8 mouse cellular contexts compared by ENCODE assay signal in the genomic region with DNA sequence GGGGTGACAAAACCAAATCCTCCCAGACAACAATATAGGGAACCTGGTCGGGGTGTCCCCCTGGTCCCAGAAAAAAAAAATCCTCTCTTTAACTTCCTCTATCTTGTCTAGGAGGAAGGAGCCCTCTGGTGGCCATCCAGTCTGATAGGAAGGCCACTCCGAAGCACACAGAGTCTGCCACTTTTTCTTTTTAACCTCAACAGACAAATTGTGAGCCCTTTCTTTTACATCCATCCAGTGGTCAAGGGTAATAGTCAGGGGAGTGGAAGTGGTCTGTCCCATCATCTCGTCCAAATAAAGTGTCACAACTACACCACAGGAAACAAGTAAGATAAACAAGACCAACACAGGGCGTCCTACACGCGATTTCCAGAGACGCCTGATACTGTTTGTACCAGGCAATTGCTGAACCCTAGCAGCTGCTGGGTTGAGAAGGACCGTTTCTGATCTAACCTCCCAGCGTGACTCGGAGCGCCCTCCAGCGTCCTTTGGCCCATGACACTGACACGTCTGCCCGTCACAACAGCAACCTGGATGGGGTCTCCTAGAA. TPM values are rescaled to one million over a fixed set of nuclear protein-coding genes. Genes with fewer than 3 reads are reported as not detected.
A peak's percentile ranks its signal among the peaks of the same experiment; 100 is the strongest.
DNase-seq lines count a peak whose midpoint lies in the region; ATAC-seq and TF ChIP-seq lines count a peak whose summit lies in the region.

No protein-coding gene starts in this region.

- WGBS in heart, adult 2 months = 61% methylated on average over 14 of the region's 14 CpGs
- WGBS in heart, embryonic 12.5 days = 76% methylated on average over 14 of the region's 14 CpGs
- 68% methylated on average over 14 of the region's 14 CpGs for WGBS in stomach, embryonic 16.5 days

- no peak overlapping the region for H3K27ac ChIP-seq in heart, adult 2 months
- no peak overlapping the region for H3K27ac ChIP-seq in heart, embryonic 12.5 days (ENCODE audit: poor library complexity, severe bottlenecking)
- H3K27ac ChIP-seq in stomach, embryonic 16.5 days (ENCODE audit: low read length) = peak overlapping the region; percentile 90; the same call in 1 of the 2 replicates

- H3K79me2 ChIP-seq in heart, adult 2 months (replicated peaks; ENCODE audit: control insufficient read depth, insufficient read depth, low read length) = no peaks in the 10 kb centered on the region

- no peaks in the 10 kb centered on the region for H3K36me3 ChIP-seq in heart, adult 2 months (ENCODE audit: control insufficient read depth, insufficient read depth, low read length)
- H3K36me3 ChIP-seq in heart, embryonic 12.5 days = no peaks in the 10 kb centered on the region
- no peaks in the 10 kb centered on the region for H3K36me3 ChIP-seq in stomach, embryonic 16.5 days (ENCODE audit: control insufficient read depth, insufficient read depth, low read length)

- no peak overlapping the region for H3K4me2 ChIP-seq in heart, embryonic 12.5 days
- no peak overlapping the region for H3K4me2 ChIP-seq in stomach, embryonic 16.5 days (ENCODE audit: low read depth, low read length)

- intact Hi-C loops in heart, adult 2 months (cut with DNase I) = no loop called here

- DNase-seq in heart, adult 2 months = peak; percentile 19 to 41
- DNase-seq in testis, postnatal 10 days (ENCODE audit: low spot score) = peak; percentile 65
- no peak for DNase-seq in testis, postnatal 14 days (ENCODE audit: low spot score)
- peak; percentile 32 to 70 for DNase-seq in kidney, postnatal 36 days
- no peak for DNase-seq in frontal cortex, postnatal 25 days (ENCODE audit: low spot score in 2 of 2)
- no peak for DNase-seq in thymus, postnatal 4 days

- no peak overlapping the region for H3K9ac ChIP-seq in heart, adult 2 months (ENCODE audit: low read depth, low read length)
- H3K9ac ChIP-seq in heart, embryonic 12.5 days = no peak overlapping the region
- H3K9ac ChIP-seq in stomach, embryonic 16.5 days (ENCODE audit: low read length) = no peak overlapping the region

- ATAC-seq in heart, embryonic 12.5 days (ENCODE audit: insufficient number of reproducible peaks, low FRiP score) = no peak
- no peak for ATAC-seq in stomach, embryonic 16.5 days (ENCODE audit: insufficient read depth, low FRiP score)

- H3K4me3 ChIP-seq in heart, adult 2 months = no peak overlapping the region
- H3K4me3 ChIP-seq in heart, embryonic 12.5 days = no peak overlapping the region
- H3K4me3 ChIP-seq in stomach, embryonic 16.5 days (replicated peaks; ENCODE audit: low read length) = no peak overlapping the region

- no peaks in the 10 kb centered on the region for H3K9me3 ChIP-seq in heart, embryonic 12.5 days (replicated peaks)
- no peaks in the 10 kb centered on the region for H3K9me3 ChIP-seq in stomach, embryonic 16.5 days (replicated peaks; ENCODE audit: control insufficient read depth, low read length)

- no peaks in the 10 kb centered on the region for H3K4me1 ChIP-seq in heart, adult 2 months (ENCODE audit: control insufficient read depth, insufficient read depth, low read length)
- no peaks in the 10 kb centered on the region for H3K4me1 ChIP-seq in heart, embryonic 12.5 days (replicated peaks)
- peaks cover 16% of the 10 kb centered on the region for H3K4me1 ChIP-seq in stomach, embryonic 16.5 days (ENCODE audit: control insufficient read depth, insufficient read depth, low read length)

- TF ChIP-seq CTCF in heart, adult 2 months (IDR thresholded peaks at IDR 0.05) = peak; percentile 54

- no peaks in the 10 kb centered on the region for H3K27me3 ChIP-seq in heart, adult 2 months (ENCODE audit: control insufficient read depth, insufficient read depth, low read length)
- no peaks in the 10 kb centered on the region for H3K27me3 ChIP-seq in heart, embryonic 12.5 days (replicated peaks)
- no peaks in the 10 kb centered on the region for H3K27me3 ChIP-seq in stomach, embryonic 16.5 days (ENCODE audit: control insufficient read depth, insufficient read depth, low read length)

- TF ChIP-seq POLR2A in heart, adult 2 months (IDR thresholded peaks at IDR 0.05; ENCODE audit: insufficient read depth, low read depth, low read length) = no peak

- no peak for TF ChIP-seq EP300 in heart, adult 2 months (IDR thresholded peaks at IDR 0.05; ENCODE audit: insufficient read depth, low read depth, low read length)

RNA-seq across cellular contexts. Expression of a gene that starts 1.4 kb away (rescaled TPM):
- total RNA-seq in heart, adult 2 months (2021) = 1 to 10 TPM; 1.8 to 2.1 TPM
- 1.3 and 2.2 TPM in 2 replicates for polyA plus RNA-seq in heart, adult 2 months (2012; rRNA removed)
- polyA plus RNA-seq in heart, embryonic 12.5 days (2016; fragmentation: Nextera tagmentation; extraction: Ambion mirVana) = 0.28 and 0.41 TPM in 2 replicates
- 3.2 and 3.5 TPM in 2 replicates for polyA plus RNA-seq in stomach, embryonic 16.5 days (2015; fragmentation: Nextera tagmentation; extraction: Ambion mirVana)

RNA-seq across cellular contexts. Expression of a gene that starts 10.6 kb away (rescaled TPM):
- 1 to 10 TPM; 1.0 to 1.7 TPM for total RNA-seq in heart, adult 2 months (2021)
- 0.47 TPM in 1 of 2 replicates, not detected in the other for polyA plus RNA-seq in heart, adult 2 months (2012; rRNA removed)
- polyA plus RNA-seq in heart, embryonic 12.5 days (2016; fragmentation: Nextera tagmentation; extraction: Ambion mirVana) = 0.82 TPM in 1 of 2 replicates, not detected in the other
- polyA plus RNA-seq in stomach, embryonic 16.5 days (2015; fragmentation: Nextera tagmentation; extraction: Ambion mirVana) = 7.4 and 8.9 TPM in 2 replicates

RNA-seq across cellular contexts. Expression of a gene that starts 17.6 kb away (rescaled TPM):
- total RNA-seq in heart, adult 2 months (2021) = 10 to 100 TPM in 1 of 2 experiments, 1 to 10 TPM in 1; 9.7 to 12.2 TPM
- 19.5 and 24.8 TPM in 2 replicates for polyA plus RNA-seq in heart, adult 2 months (2012; rRNA removed)
- polyA plus RNA-seq in heart, embryonic 12.5 days (2016; fragmentation: Nextera tagmentation; extraction: Ambion mirVana) = 21.1 and 22.1 TPM in 2 replicates
- polyA plus RNA-seq in stomach, embryonic 16.5 days (2015; fragmentation: Nextera tagmentation; extraction: Ambion mirVana) = 24.6 and 28.2 TPM in 2 replicates

RNA-seq across cellular contexts. Expression of a gene that starts 27.4 kb away (rescaled TPM):
- 10 to 100 TPM; 42.1 to 43.0 TPM for total RNA-seq in heart, adult 2 months (2021)
- 47.8 and 68.2 TPM in 2 replicates for polyA plus RNA-seq in heart, adult 2 months (2012; rRNA removed)
- 49.6 and 52.9 TPM in 2 replicates for polyA plus RNA-seq in heart, embryonic 12.5 days (2016; fragmentation: Nextera tagmentation; extraction: Ambion mirVana)
- 53.5 and 54.0 TPM in 2 replicates for polyA plus RNA-seq in stomach, embryonic 16.5 days (2015; fragmentation: Nextera tagmentation; extraction: Ambion mirVana)

RNA-seq across cellular contexts. Expression of a gene that starts 29.1 kb away (rescaled TPM):
- total RNA-seq in heart, adult 2 months (2021) = not detected
- 0.94 TPM in 1 of 2 replicates, not detected in the other for polyA plus RNA-seq in heart, adult 2 months (2012; rRNA removed)
- polyA plus RNA-seq in heart, embryonic 12.5 days (2016; fragmentation: Nextera tagmentation; extraction: Ambion mirVana) = 0.29 and 0.49 TPM in 2 replicates
- polyA plus RNA-seq in stomach, embryonic 16.5 days (2015; fragmentation: Nextera tagmentation; extraction: Ambion mirVana) = 0.80 and 0.99 TPM in 2 replicates

Comparison
In these comparisons a context has a peak if more than half of its experiments do, and no peak if none do; other contexts are left out.
1. DNase-seq: peak in heart, adult 2 months (2 of 2), testis, postnatal 10 days (single experiment) and kidney, postnatal 36 days (2 of 2); none in testis, postnatal 14 days (single experiment), frontal cortex, postnatal 25 days (0 of 2) and thymus, postnatal 4 days (single experiment).